Mouse (Mus musculus) olfactory bulb, adult 2 months (tissue): ENCODE measurements at regions not wholly inside any gene's neighbourhood (a gene's known extent, or its start where the extent isn't known, plus 50 kb on each side); places are given as distances from the start of the nearest gene placed in this dataset.

Experiments
- CTCF ChIP-seq: fragments of 200-500 bp; IDR thresholded peaks from 2 replicates; pipeline ENCODE4 v1.5.1; 2012; ENCODE audit warnings: low read depth, mild to moderate bottlenecking, low read length, moderate library complexity; ENCODE audit not compliant: insufficient read depth
- POLR2A ChIP-seq: fragments of 200-500 bp; IDR thresholded peaks from 2 replicates; pipeline ENCODE4 v1.6.1; 2012; ENCODE audit warnings: mild to moderate bottlenecking, low read depth, low read length, moderate library complexity; ENCODE audit not compliant: insufficient read depth

DNA sequence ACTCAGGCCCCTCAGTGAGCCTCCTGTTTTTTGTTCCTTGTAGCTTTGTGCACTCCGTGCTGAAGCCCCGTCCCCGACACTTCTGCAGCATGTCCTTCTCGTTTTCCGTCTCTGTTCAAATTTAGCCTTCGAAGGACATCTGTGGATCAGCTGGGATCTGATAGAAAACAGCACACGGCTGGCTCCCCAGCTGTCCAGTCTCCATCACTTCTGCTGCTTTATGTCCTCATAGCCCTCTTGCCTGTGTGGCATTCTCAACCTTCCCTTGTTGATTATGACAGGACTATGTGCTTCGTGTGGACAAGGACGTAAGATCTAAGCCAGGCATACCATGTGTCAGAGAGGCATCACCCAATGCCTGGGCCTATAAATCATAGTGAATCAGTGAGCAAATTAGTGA lies 247.1 kb upstream of the Myo3a start:
- no peak for TF ChIP-seq CTCF
- TF ChIP-seq POLR2A: no peak
